Mouse (Mus musculus) small intestine, adult 2 months (tissue): ENCODE results near the gene Mrps6. TPM values are rescaled to one million over a fixed set of nuclear protein-coding genes. Genes with fewer than 3 reads are reported as not detected.

Experiments
- H3K27ac ChIP-seq: fragments of 200-500 bp; 2 replicates; pipeline ENCODE4 v1.5.1; 2012; ENCODE audit warnings: low read depth, low read length, control low read depth, inconsistent platforms; ENCODE audit not compliant: insufficient read depth
- H3K27me3 ChIP-seq: fragments of 200-500 bp; 2 replicates; pipeline ENCODE4 v1.6.1; 2012; ENCODE audit warnings: mild to moderate bottlenecking, moderate library complexity, low read length, inconsistent platforms; ENCODE audit not compliant: control insufficient read depth, insufficient read depth
- H3K36me3 ChIP-seq: fragments of 200-500 bp; 2 replicates; pipeline ENCODE4 v1.6.1; 2012; ENCODE audit warnings: mild to moderate bottlenecking, low read length, control low read depth, inconsistent platforms; ENCODE audit not compliant: control insufficient read depth, insufficient read depth
- H3K4me1 ChIP-seq: fragments of 200-500 bp; 2 replicates; pipeline ENCODE4 v1.6.1; 2012; ENCODE audit warnings: low read length, inconsistent platforms, mixed read lengths; ENCODE audit not compliant: control insufficient read depth, insufficient read depth, insufficient read length
- H3K4me3 ChIP-seq: fragments of 200-500 bp; 2 replicates; pipeline ENCODE4 v1.5.1; 2012; ENCODE audit warnings: low read depth, mild to moderate bottlenecking, control low read depth, inconsistent platforms, low read length, moderate library complexity
- CTCF ChIP-seq: fragments of 200-500 bp; IDR thresholded peaks from 2 replicates; pipeline ENCODE4 v1.5.1; 2012; ENCODE audit warnings: low read depth, mild to moderate bottlenecking, control low read depth, inconsistent platforms, low read length, moderate library complexity, mixed read lengths; ENCODE audit not compliant: insufficient replicate concordance, insufficient read length; ENCODE audit errors: extremely low read depth
- POLR2A ChIP-seq: fragments of 200-500 bp; IDR thresholded peaks from 2 replicates; pipeline ENCODE4 v1.6.1; 2012; ENCODE audit warnings: low read depth, mild to moderate bottlenecking, control low read depth, inconsistent platforms, low read length, moderate library complexity
- WGBS: fragments of 180-500 bp; shearing (Covaris S2); methylation state at CpG from one replicate; pipeline ENCODE4 v1.1.7; 2018; 5-methylcytosine and 5-hydroxymethylcytosine counted together
- polyA plus RNA-seq: library from polyadenylated mRNA; depleted of rRNA; stranded (reverse); fragments of >200 nt; gene quantifications from 2 replicates; pipeline ENCODE4 v1.2.3, GENCODE M21; 2012

Gene Mrps6
- polyA plus RNA-seq, 1 experiment = 6.9 TPM

GRCm38 (mm10) chr16:92070338-92070737 is 12.3 kb downstream of the Mrps6 start:
- WGBS = 59% methylated on average over 8 of the region's 8 CpGs
- Histone ChIP-seq H3K36me3 (0 out of 2 replicates have a peak, but pooled peaks cover 7% of the 10 kb centered on the region), H3K27ac (no peak overlapping the region)

GRCm38 (mm10) chr16:92076797-92077196 is 18.7 kb downstream of the Mrps6 start:
- H3K36me3 ChIP-seq = peaks cover 11% of the 10 kb centered on the region
- H3K4me3 ChIP-seq = no peak overlapping the region
- WGBS = 89% methylated on average over 8 of the region's 8 CpGs
- TF ChIP-seq CTCF (no peak), POLR2A (no peak)
- H3K4me1 ChIP-seq = no peaks in the 10 kb centered on the region
- H3K27ac ChIP-seq = no peak overlapping the region
- H3K27me3 ChIP-seq = no peaks in the 10 kb centered on the region

More at GRCm38 (mm10) chr16:92070338-92070737, 12.3 kb downstream of the Mrps6 start:
- Histone ChIP-seq H3K4me3 (no peak overlapping the region), H3K4me1 (no peaks in the 10 kb centered on the region; the same call in 1 of the 2 replicates), H3K27me3 (no peaks in the 10 kb centered on the region)
- TF ChIP-seq POLR2A = no peak
- TF ChIP-seq CTCF = no peak

- Histone ChIP-seq H3K27ac (no peak overlapping the region), H3K4me3 (no peak overlapping the region), H3K27me3 (no peaks in the 10 kb centered on the region), H3K36me3 (no peaks in the 10 kb centered on the region), H3K4me1 (no peaks in the 10 kb centered on the region)
- TF ChIP-seq POLR2A (no peak), CTCF (no peak)
- WGBS = 92% methylated on average over 10 of the region's 10 CpGs
Measured at GRCm38 (mm10) chr16:92083771-92084453, 25.8 kb downstream of the Mrps6 start.

- no peaks in the 10 kb centered on the region for H3K36me3 ChIP-seq
- TF ChIP-seq POLR2A (no peak), CTCF (no peak)
- WGBS = 84% methylated on average over 3 of the region's 3 CpGs
- no peaks in the 10 kb centered on the region for H3K4me1 ChIP-seq
- no peak overlapping the region for H3K4me3 ChIP-seq
- no peaks in the 10 kb centered on the region for H3K27me3 ChIP-seq
- no peak overlapping the region for H3K27ac ChIP-seq
Measured at GRCm38 (mm10) chr16:92089225-92089624, 31.2 kb downstream of the Mrps6 start.

GRCm38 (mm10) chr16:92091876-92092275 is 33.8 kb downstream of the Mrps6 start:
- H3K36me3 ChIP-seq = peaks cover 2% of the 10 kb centered on the region
- 69% methylated on average over 5 of the region's 5 CpGs for WGBS

GRCm38 (mm10) chr16:92098351-92099051 is 40.4 kb downstream of the Mrps6 start:
- Histone ChIP-seq H3K4me1 (no peaks in the 10 kb centered on the region), H3K36me3 (peaks cover 7% of the 10 kb centered on the region), H3K27me3 (no peaks in the 10 kb centered on the region), H3K4me3 (no peak overlapping the region), H3K27ac (no peak overlapping the region)
- TF ChIP-seq POLR2A (no peak), CTCF (no peak)
- 80% methylated on average over 10 of the region's 10 CpGs for whole genome bisulfite sequencing

More at GRCm38 (mm10) chr16:92091876-92092275, 33.8 kb downstream of the Mrps6 start:
- Histone ChIP-seq H3K4me1 (no peaks in the 10 kb centered on the region), H3K27ac (no peak overlapping the region), H3K27me3 (no peaks in the 10 kb centered on the region), H3K4me3 (no peak overlapping the region)
- TF ChIP-seq CTCF (no peak), POLR2A (no peak)

GRCm38 (mm10) chr16:92099598-92099997 is 41.5 kb downstream of the Mrps6 start:
- 93% methylated on average over 16 of the region's 16 CpGs for WGBS
- Histone ChIP-seq H3K27ac (no peak overlapping the region), H3K36me3 (peaks cover 6% of the 10 kb centered on the region), H3K4me1 (no peaks in the 10 kb centered on the region), H3K4me3 (no peak overlapping the region), H3K27me3 (no peaks in the 10 kb centered on the region)
- TF ChIP-seq CTCF (no peak), POLR2A (no peak)
